Mouse (Mus musculus) frontal cortex, postnatal 10 days (tissue): Measurements from ENCODE around the gene Fam131a.

Experiments used
- DNase-seq, 2 experiments: peaks; one replicate each; pipeline ENCODE4 v3.0.0; 2022; ENCODE audit warnings: low spot score in 2 of 2, mixed read lengths in 1 of 2

The Fam131a gene

GRCm38 (mm10) chr16:20739845-20740244 is 46.8 kb downstream of the Fam131a start:
- no peak for DNase-seq

DNA sequence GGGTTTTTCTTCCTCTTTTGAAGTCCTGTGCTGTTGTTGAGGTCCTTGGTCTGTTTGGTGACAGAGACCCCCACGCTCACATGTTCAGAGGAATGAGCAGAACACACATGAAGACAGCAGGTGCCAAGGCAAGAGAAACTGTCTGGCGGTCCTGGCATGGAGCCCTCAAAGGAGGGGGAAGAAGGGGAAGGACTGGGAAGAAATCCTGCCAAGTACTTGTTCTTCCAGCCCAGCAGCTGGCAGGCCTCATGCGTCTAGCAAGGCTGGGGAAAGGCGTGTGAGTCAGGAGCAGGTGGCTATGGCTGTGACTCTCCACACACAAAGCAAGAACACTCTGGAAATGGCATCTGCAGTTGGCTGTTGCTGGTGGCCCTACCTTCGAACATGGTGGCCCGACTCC is 53.6 kb downstream of the Fam131a start:
- DNase-seq: peak in 1 of 2 experiments; percentile 65

GRCm38 (mm10) chr16:20750518-20750917 is 57.5 kb downstream of the Fam131a start:
- DNase-seq: no peak
